Mouse (Mus musculus): ENCODE results near the gene Mrgprf. TPM values are rescaled to one million over a fixed set of nuclear protein-coding genes. Genes with fewer than 3 reads are reported as not detected.

Gene Mrgprf
- polyA plus RNA-seq, 1 experiment from 2014 or later = 1.1 TPM

- Histone ChIP-seq H3K27ac (no peak overlapping the region), H3K36me3 (peaks cover 8% of the 10 kb centered on the region), H3K27me3 (no peaks in the 10 kb centered on the region), H3K4me1 (peaks cover 18% of the 10 kb centered on the region), H3K9ac (no peak overlapping the region), H3K4me2 (replicated peaks) (peak overlapping the region; percentile 58), H3K9me3 (replicated peaks) (no peaks in the 10 kb centered on the region), H3K4me3 (no peak overlapping the region)
- no peak for ATAC-seq (ENCODE audit: low FRiP score)
- 63% methylated on average over 3 of the region's 3 CpGs for WGBS
Measured at GRCm38 (mm10) chr7:145284293-145284692, 16.3 kb upstream of the Mrgprf start.

DNA sequence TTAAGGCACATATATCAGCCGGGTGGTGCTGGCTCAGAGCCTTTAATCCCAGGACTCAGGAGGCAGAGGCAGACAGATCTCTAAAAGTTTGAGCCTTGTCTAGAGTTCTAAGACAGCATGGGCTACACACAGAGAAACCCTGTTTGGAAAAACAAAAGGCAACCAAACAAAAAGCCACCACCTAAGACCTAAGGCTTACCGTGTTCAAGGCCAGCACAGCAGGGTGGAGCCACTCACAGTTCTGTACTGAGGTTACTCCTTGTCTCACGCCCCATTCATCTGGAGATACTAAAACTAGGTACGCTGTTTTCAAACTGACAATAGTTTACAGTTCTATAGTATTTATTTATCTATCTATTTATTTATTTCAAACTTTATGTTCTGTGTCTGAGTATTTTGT lies 15.2 kb upstream of the Mrgprf start:
- no peak overlapping the region for H3K27ac ChIP-seq
- H3K4me3 ChIP-seq = no peak overlapping the region
- H3K4me2 ChIP-seq (replicated peaks) = no peak overlapping the region
- no peak overlapping the region for H3K9ac ChIP-seq
- no peaks in the 10 kb centered on the region for H3K27me3 ChIP-seq
- ATAC-seq (ENCODE audit: low FRiP score) = no peak
- no peaks in the 10 kb centered on the region for H3K9me3 ChIP-seq (replicated peaks)
- 77% methylated on average over 4 of the region's 4 CpGs for WGBS
- no peaks in the 10 kb centered on the region for H3K36me3 ChIP-seq
- H3K4me1 ChIP-seq = peaks cover 18% of the 10 kb centered on the region

- H3K36me3 ChIP-seq = no peaks in the 10 kb centered on the region
- H3K4me1 ChIP-seq = peaks cover 12% of the 10 kb centered on the region
- no peaks in the 10 kb centered on the region for H3K27me3 ChIP-seq
- no peak overlapping the region for H3K9ac ChIP-seq
- WGBS = 87% methylated on average over 6 of the region's 6 CpGs
- H3K27ac ChIP-seq = no peak overlapping the region
- ATAC-seq (ENCODE audit: low FRiP score) = no peak
- H3K9me3 ChIP-seq (replicated peaks) = no peaks in the 10 kb centered on the region
- H3K4me2 ChIP-seq (replicated peaks) = no peak overlapping the region
- H3K4me3 ChIP-seq = no peak overlapping the region
Measured at GRCm38 (mm10) chr7:145287410-145287809, 13.2 kb upstream of the Mrgprf start.

DNA sequence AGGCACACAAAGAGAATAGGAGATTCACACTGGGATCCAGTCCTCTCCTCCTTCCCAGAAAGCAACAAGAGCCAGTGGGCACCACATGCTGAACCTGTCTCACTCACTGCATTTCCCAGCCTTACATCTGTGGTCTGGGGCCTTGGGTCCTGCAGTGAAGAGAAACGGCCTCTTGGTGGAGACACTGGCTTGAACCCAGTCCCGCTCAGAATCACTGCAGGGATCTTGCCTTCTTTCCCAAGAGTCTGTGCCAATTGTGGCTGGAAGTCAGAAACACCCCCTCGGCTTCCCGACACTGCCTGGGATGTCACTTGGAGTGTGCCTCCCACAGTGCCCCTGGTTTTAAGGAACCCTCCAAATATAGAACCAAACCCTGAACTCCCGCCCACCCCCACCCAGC lies 11.3 kb upstream of the Mrgprf start:
- Histone ChIP-seq H3K27ac (no peak overlapping the region), H3K9ac (no peak overlapping the region), H3K9me3 (replicated peaks) (no peaks in the 10 kb centered on the region), H3K27me3 (no peaks in the 10 kb centered on the region), H3K4me3 (no peak overlapping the region), H3K36me3 (no peaks in the 10 kb centered on the region), H3K4me1 (no peaks in the 10 kb centered on the region; the same call in 1 of the 2 replicates), H3K4me2 (replicated peaks) (no peak overlapping the region)
- ATAC-seq (ENCODE audit: low FRiP score) = no peak; the same call in 1 of the 2 replicates
- WGBS = 22% methylated on average over 5 of the region's 5 CpGs

DNA sequence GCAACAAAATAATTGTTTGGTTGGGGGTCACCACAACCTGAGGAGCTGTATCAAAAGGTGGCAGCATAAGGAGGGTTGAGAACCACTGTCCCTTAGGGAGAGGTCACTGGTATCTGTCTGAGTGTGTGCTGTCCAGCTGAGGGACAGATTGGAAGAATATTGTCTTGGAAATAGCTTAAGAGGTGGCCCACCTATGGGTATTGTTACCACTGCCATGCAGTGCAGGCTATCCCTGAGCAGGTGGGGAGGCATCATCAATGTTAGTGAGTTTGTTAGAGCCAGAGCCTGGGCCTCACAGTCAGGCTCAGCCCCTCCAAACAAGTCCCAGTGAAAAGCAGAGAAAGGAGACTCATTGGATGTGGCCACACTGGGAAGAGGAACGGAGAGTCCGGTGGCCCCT lies 8.8 kb upstream of the Mrgprf start:
- no peak for ATAC-seq (ENCODE audit: low FRiP score)
- Histone ChIP-seq H3K27ac (no peak overlapping the region), H3K9ac (no peak overlapping the region), H3K4me3 (no peak overlapping the region), H3K4me1 (no peaks in the 10 kb centered on the region), H3K9me3 (replicated peaks) (no peaks in the 10 kb centered on the region), H3K27me3 (no peaks in the 10 kb centered on the region), H3K4me2 (replicated peaks) (no peak overlapping the region), H3K36me3 (no peaks in the 10 kb centered on the region)
- 96% methylated on average over 2 of the region's 2 CpGs for WGBS

DNA sequence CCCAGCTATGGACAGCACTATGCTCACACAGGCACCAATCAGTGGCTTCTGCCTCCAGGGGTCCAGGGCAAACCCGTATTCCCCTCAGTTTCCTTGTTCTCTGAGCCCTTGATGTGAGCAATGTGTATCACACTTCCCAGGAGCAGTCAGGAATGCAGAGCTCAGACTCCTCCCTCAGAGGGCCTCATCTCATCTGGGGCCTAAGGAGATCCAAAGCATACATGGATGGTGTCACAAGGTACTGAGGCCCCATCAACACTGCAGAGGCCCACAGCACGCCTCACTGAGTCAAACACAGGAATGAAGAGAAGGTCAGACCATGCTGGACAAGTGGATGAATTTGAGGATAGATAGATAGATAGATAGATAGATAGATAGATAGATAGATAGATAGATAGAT lies 7.9 kb upstream of the Mrgprf start:
- Histone ChIP-seq H3K9ac (no peak overlapping the region), H3K4me1 (no peaks in the 10 kb centered on the region), H3K4me3 (no peak overlapping the region), H3K36me3 (no peaks in the 10 kb centered on the region), H3K27me3 (no peaks in the 10 kb centered on the region), H3K4me2 (replicated peaks) (no peak overlapping the region), H3K9me3 (replicated peaks) (no peaks in the 10 kb centered on the region), H3K27ac (no peak overlapping the region)
- 63% methylated on average over 2 of the region's 2 CpGs for WGBS
- ATAC-seq (ENCODE audit: low FRiP score) = no peak

- 37% methylated on average over 6 of the region's 6 CpGs for WGBS
- Histone ChIP-seq H3K27me3 (no peaks in the 10 kb centered on the region), H3K9ac (no peak overlapping the region), H3K4me1 (no peaks in the 10 kb centered on the region), H3K9me3 (replicated peaks) (no peaks in the 10 kb centered on the region), H3K4me3 (no peak overlapping the region), H3K36me3 (no peaks in the 10 kb centered on the region), H3K27ac (no peak overlapping the region), H3K4me2 (replicated peaks) (no peak overlapping the region)
- ATAC-seq (ENCODE audit: low FRiP score) = no peak
Measured at GRCm38 (mm10) chr7:145293859-145294258, 6.8 kb upstream of the Mrgprf start.

DNA sequence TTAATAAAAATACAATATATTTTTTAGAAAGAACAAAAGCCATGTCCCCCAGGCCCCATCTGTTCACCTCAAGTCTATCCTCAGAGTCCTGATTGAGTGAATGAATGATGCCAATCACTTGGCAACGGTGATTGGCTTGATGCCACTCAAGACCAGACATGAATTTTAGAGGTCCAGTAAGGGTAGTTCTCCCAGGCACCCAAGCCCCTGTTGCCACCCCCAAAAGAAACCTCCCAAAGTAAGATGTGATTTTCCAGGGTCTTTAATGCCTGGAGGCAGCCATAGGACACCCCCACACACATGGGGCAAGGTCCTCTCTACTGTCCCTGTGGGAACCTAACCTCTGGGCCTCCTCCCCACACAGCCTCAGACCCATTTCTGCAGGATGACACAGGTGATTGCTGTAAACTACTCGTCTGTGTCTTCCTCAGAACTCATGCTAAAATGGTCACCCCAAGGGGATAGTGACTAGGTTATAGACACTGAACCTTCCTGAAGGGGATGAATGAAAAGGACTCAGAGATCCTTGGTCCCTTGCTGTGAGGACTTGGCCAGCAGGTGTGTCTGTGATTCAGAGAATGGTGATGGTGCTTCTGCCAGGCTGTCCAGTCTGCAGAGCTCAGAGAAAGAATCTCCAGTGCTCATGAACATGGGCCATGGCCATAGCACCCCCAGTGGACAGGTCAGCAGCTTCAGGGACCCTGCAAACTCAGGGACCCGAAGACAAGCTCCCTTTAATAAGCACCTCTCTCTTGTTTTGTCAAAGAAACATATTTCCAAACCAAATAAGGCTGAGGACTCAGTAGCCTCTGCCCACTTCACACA lies 1.8 kb upstream of the Mrgprf start:
- Histone ChIP-seq H3K9ac (no peak overlapping the region), H3K9me3 (replicated peaks) (no peaks in the 10 kb centered on the region), H3K4me2 (replicated peaks) (no peak overlapping the region), H3K36me3 (no peaks in the 10 kb centered on the region), H3K27me3 (no peaks in the 10 kb centered on the region), H3K27ac (no peak overlapping the region), H3K4me1 (peaks cover 10% of the 10 kb centered on the region), H3K4me3 (no peak overlapping the region)
- ATAC-seq (ENCODE audit: low FRiP score) = no peak
- WGBS = 61% methylated on average over 3 of the region's 3 CpGs

GRCm38 (mm10) chr7:145299562-145300320 lies 887 bp upstream of the Mrgprf start:
- no peak for ATAC-seq (ENCODE audit: low FRiP score)
- H3K4me3 ChIP-seq = no peak overlapping the region
- H3K36me3 ChIP-seq = no peaks in the 10 kb centered on the region
- no peak overlapping the region for H3K9ac ChIP-seq
- H3K4me1 ChIP-seq = peaks cover 10% of the 10 kb centered on the region
- no peaks in the 10 kb centered on the region for H3K27me3 ChIP-seq
- no peaks in the 10 kb centered on the region for H3K9me3 ChIP-seq (replicated peaks)
- no peak overlapping the region for H3K4me2 ChIP-seq (replicated peaks)
- WGBS = 67% methylated on average over 7 of the region's 7 CpGs
- no peak overlapping the region for H3K27ac ChIP-seq

DNA sequence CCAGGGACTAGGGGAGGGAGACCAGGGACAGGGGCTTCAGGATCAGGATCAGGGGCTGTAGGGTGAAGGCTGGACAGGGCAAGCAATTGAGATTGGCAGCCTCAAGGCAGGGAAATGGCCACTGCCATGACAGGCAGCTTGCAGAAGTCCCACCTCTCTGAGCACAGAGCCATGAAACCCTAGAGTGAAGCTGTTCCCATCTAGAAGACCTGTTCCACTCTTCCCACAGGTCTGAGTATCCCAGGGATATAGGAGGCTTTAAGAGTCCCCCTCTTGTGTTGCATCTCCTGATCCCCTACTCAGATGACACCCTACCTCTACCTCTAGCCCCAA lies 346 bp downstream of the Mrgprf start:
- peaks cover 10% of the 10 kb centered on the region for H3K4me1 ChIP-seq
- H3K4me3 ChIP-seq = no peak overlapping the region
- ATAC-seq (ENCODE audit: low FRiP score) = no peak
- H3K9me3 ChIP-seq (replicated peaks) = no peaks in the 10 kb centered on the region
- H3K36me3 ChIP-seq = no peaks in the 10 kb centered on the region
- H3K27me3 ChIP-seq = no peaks in the 10 kb centered on the region
- no peak overlapping the region for H3K27ac ChIP-seq
- H3K4me2 ChIP-seq (replicated peaks) = no peak overlapping the region
- H3K9ac ChIP-seq = no peak overlapping the region

DNA sequence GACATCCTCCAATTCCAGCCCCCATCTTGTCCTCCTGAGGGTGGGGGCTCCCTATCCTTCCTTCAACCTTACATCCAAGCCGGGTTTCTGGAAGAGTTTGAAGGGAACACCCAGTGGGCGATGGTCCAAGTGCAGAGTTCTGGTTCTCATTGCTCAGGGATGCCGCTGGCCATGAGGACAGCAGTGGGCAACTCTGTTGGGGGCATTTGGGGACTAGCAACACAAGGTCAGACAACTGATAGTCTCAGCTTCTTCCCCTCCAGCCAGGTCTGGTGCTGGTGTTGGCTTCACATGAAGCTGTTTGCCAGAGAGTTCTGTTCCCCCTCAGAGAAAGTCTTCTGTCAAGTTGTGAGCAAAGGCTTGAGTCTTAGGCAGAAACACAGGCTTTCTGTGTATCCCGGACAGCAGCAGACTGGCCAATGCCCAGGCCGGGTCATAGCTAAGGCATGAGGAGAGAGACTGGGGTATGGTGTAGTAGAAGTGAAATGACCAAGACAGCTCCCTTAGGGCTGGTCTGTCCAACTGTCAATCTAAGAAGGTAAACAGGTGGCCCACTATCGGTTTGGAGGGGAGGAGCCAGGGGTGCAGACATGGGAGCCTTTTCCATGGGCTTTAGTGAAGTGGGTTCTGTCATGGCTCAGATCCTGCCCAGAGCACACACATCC lies 845 bp downstream of the Mrgprf start:
- H3K27me3 ChIP-seq = no peaks in the 10 kb centered on the region
- H3K27ac ChIP-seq = no peak overlapping the region
- 89% methylated on average over 6 of the region's 6 CpGs for WGBS
- H3K9me3 ChIP-seq (replicated peaks) = no peaks in the 10 kb centered on the region
- peaks cover 10% of the 10 kb centered on the region for H3K4me1 ChIP-seq
- no peak overlapping the region for H3K9ac ChIP-seq
- H3K4me3 ChIP-seq = no peak overlapping the region
- no peak for ATAC-seq (ENCODE audit: low FRiP score)
- H3K4me2 ChIP-seq (replicated peaks) = no peak overlapping the region
- no peaks in the 10 kb centered on the region for H3K36me3 ChIP-seq

GRCm38 (mm10) chr7:145302488-145303285 lies 2.1 kb downstream of the Mrgprf start:
- Histone ChIP-seq H3K4me2 (replicated peaks) (peak overlapping the region; percentile 52), H3K9ac (peak overlapping the region; percentile 35; the same call in 1 of the 2 replicates), H3K4me3 (peak overlapping the region; percentile 17), H3K27me3 (no peaks in the 10 kb centered on the region), H3K4me1 (peaks cover 10% of the 10 kb centered on the region), H3K36me3 (no peaks in the 10 kb centered on the region), H3K27ac (no peak overlapping the region), H3K9me3 (replicated peaks) (no peaks in the 10 kb centered on the region)
- peak; percentile 87 for ATAC-seq (ENCODE audit: low FRiP score)
- 4% methylated on average over 20 of the region's 20 CpGs for WGBS

All from hindbrain, embryonic 12.5 days (tissue).